Mouse (Mus musculus) liver, embryonic 15.5 days (tissue): Measurements from ENCODE around the gene Tfam. TPM values are rescaled to one million over a fixed set of nuclear protein-coding genes. Genes with fewer than 3 reads are reported as not detected.
A peak's percentile ranks its signal among the peaks of the same experiment; 100 is the strongest.

Source experiments
- ATAC-seq: fragments of 200-750 bp; cut with Nextera tagmentation; 2 replicates; pipeline ENCODE4 v1.8.0; 2017; ENCODE audit warnings: moderate number of reproducible peaks, mild to moderate bottlenecking, moderate library complexity; ENCODE audit not compliant: insufficient read depth
- H3K27ac ChIP-seq: fragments of 300-500 bp; sonication (generic); replicated peaks from 2 replicates; pipeline ENCODE4 v1.5.1; 2015; ENCODE audit warnings: mild to moderate bottlenecking, inconsistent platforms
- H3K27me3 ChIP-seq: fragments of 300-500 bp; sonication (generic); 2 replicates; pipeline ENCODE4 v1.6.1; 2015; ENCODE audit warnings: mild to moderate bottlenecking, inconsistent platforms
- H3K36me3 ChIP-seq: fragments of 300-500 bp; sonication (generic); replicated peaks from 2 replicates; pipeline ENCODE4 v1.6.1; 2015; ENCODE audit warnings: moderate library complexity, mild to moderate bottlenecking, inconsistent platforms
- H3K4me1 ChIP-seq: fragments of 300-500 bp; sonication (generic); replicated peaks from 2 replicates; pipeline ENCODE4 v1.6.1; 2015; ENCODE audit warnings: inconsistent platforms
- H3K4me2 ChIP-seq: fragments of 300-500 bp; sonication (generic); 2 replicates; pipeline ENCODE4 v1.6.1; 2015; ENCODE audit warnings: moderate library complexity, mild to moderate bottlenecking, inconsistent platforms
- H3K4me3 ChIP-seq: fragments of 300-500 bp; sonication (generic); replicated peaks from 2 replicates; pipeline ENCODE4 v1.5.1; 2015; ENCODE audit warnings: mild to moderate bottlenecking, inconsistent platforms
- H3K9ac ChIP-seq: fragments of 300-500 bp; sonication (generic); 2 replicates; pipeline ENCODE4 v1.6.1; 2015; ENCODE audit warnings: moderate library complexity, mild to moderate bottlenecking, inconsistent platforms
- H3K9me3 ChIP-seq: fragments of 300-500 bp; sonication (generic); replicated peaks from 2 replicates; pipeline ENCODE4 v1.6.1; 2016; ENCODE audit warnings: inconsistent platforms
- WGBS: fragments of 180-500 bp; shearing (Covaris S2); methylation state at CpG from one replicate; pipeline ENCODE4 v1.1.7; 2015; ENCODE audit warnings: mixed read lengths; ENCODE audit not compliant: insufficient replicate concordance; 5-methylcytosine and 5-hydroxymethylcytosine counted together
- polyA plus RNA-seq: library from polyadenylated mRNA; unstranded; fragments of >200 nt; fragmentation: Nextera tagmentation; extraction: Ambion mirVana; gene quantifications from 2 replicates; pipeline ENCODE4 v1.2.1, GENCODE M21; 2015

The Tfam gene
- polyA plus RNA-seq, 1 experiment from 2014 or later, result 34.8 TPM

DNA sequence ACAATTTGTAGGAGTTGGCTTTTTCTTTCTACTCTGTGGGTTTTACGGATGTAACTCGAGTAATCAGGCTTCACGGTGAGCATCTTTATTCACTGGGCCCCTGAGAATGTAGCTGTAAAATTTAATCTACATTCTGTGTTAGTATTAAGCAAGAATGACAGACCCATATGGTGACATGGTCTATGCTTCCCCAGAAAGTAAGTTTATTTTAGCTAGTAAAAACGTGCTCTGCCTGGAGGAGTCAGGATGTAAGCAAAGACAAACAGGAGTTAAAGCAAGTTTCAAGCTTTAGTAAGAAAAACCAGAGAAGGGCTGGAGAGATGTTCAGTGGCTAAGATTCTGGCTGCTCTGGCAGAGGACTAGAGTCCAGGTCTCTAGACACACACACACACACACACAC is 15.1 kb upstream of the Tfam start:
- Histone ChIP-seq H3K4me2 (no peak overlapping the region), H3K9me3 (no peaks in the 10 kb centered on the region), H3K4me3 (no peak overlapping the region), H3K36me3 (0 out of 2 replicates have a peak, but pooled peaks cover 4% of the 10 kb centered on the region), H3K4me1 (no peaks in the 10 kb centered on the region), H3K9ac (no peak overlapping the region), H3K27me3 (no peaks in the 10 kb centered on the region), H3K27ac (no peak overlapping the region)
- ATAC-seq, result no peak
- WGBS, result 67% methylated on average over 4 of the region's 4 CpGs

DNA sequence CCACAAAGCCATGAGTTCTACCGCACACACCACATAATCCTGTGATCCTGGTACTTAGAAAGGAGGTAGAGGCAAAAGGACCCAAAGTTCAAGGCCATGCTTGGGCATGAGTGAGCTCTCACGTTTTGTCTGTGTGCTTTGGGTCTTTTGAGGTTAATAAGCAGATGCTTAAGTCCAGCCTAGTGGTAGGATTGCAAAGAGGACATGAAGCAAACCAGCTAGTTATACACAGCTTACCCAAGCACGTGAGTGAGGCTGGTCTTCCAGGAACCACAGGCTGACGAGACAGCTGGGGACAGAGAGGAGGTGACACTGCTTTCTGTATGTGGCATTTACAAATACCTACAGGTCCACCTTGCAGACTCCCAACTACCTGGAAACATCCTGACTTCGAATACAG is 14.3 kb upstream of the Tfam start:
- 0 out of 2 replicates have a peak, but pooled peaks cover 3% of the 10 kb centered on the region for H3K36me3 ChIP-seq
- H3K4me1 ChIP-seq, result no peaks in the 10 kb centered on the region
- H3K9ac ChIP-seq, result no peak overlapping the region
- WGBS, result 53% methylated on average over 5 of the region's 5 CpGs
- H3K4me2 ChIP-seq, result no peak overlapping the region
- no peak for ATAC-seq
- no peaks in the 10 kb centered on the region for H3K27me3 ChIP-seq
- no peak overlapping the region for H3K4me3 ChIP-seq
- no peaks in the 10 kb centered on the region for H3K9me3 ChIP-seq
- H3K27ac ChIP-seq, result no peak overlapping the region

DNA sequence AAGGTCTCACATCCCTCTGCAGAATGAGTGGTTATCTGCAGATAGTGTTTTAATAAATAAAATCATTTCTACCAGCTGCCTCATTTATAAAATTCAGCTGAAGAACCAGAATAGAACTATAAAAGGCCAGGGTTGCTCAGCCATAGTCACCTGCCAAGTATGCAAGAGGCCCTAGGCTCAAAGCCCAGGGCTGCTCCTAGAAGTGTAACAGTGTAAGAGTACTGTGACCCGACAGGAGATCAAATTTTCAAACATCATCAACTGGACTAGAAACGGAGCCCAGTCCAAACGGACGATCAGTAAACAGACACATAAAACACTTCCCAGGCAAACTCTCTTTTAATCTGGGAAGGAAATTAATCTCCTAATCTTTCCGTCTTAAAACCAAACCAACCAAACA is 13.8 kb upstream of the Tfam start:
- Histone ChIP-seq H3K27ac (no peak overlapping the region), H3K4me1 (no peaks in the 10 kb centered on the region), H3K9ac (no peak overlapping the region), H3K4me2 (no peak overlapping the region), H3K4me3 (no peak overlapping the region), H3K36me3 (0 out of 2 replicates have a peak, but pooled peaks cover 3% of the 10 kb centered on the region), H3K9me3 (no peaks in the 10 kb centered on the region), H3K27me3 (no peaks in the 10 kb centered on the region)
- no peak for ATAC-seq
- 67% methylated on average over 5 of the region's 5 CpGs for WGBS

DNA sequence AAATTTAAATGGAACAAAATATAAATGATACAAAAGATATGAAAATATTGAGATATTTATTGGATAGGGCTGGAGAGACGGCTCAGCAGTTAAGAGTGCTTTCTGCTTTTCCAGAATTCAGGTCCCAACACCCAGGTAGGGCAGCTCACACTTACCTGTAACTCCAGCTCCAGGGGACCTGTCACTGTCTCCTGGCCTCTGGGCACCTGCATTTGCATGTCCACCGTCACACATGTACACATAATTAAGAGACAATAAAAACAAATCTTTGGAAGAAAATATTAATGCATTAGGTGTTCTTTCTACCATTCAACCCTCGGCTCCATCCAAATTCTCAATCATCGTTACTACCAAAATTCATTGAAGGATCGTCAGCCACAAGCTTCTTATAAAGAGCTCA is 13.2 kb upstream of the Tfam start:
- no peaks in the 10 kb centered on the region for H3K4me1 ChIP-seq
- H3K4me3 ChIP-seq, result no peak overlapping the region
- H3K27me3 ChIP-seq, result no peaks in the 10 kb centered on the region
- H3K36me3 ChIP-seq, result 0 out of 2 replicates have a peak, but pooled peaks cover 3% of the 10 kb centered on the region
- H3K4me2 ChIP-seq, result no peak overlapping the region
- WGBS, result 66% methylated on average over 5 of the region's 5 CpGs
- no peak for ATAC-seq
- no peak overlapping the region for H3K9ac ChIP-seq
- no peak overlapping the region for H3K27ac ChIP-seq
- H3K9me3 ChIP-seq, result no peaks in the 10 kb centered on the region

DNA sequence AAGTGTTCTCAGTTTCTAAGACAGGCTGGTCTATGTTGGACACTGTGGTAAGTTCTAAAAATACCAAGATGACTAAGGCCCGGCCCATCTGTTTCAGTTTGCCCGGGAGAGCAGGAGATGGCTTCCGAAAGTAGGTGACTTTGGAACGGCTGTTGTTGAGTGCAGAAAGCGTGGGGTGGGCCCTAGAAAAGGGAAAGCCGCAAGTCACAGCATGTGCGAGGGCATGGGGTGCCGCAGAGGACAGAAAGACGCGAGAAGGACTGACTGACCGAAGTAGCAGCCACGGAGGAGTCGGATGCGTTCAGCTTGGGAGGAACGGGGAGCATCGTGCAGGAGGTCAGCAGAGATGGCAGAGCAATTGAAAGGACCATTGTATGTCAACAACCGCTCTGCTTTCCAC is 12.4 kb upstream of the Tfam start:
- H3K27ac ChIP-seq, result no peak overlapping the region
- 0 out of 2 replicates have a peak, but pooled peaks cover 1% of the 10 kb centered on the region for H3K36me3 ChIP-seq
- WGBS, result 78% methylated on average over 17 of the region's 17 CpGs
- H3K27me3 ChIP-seq, result no peaks in the 10 kb centered on the region
- H3K4me1 ChIP-seq, result no peaks in the 10 kb centered on the region
- no peak overlapping the region for H3K4me2 ChIP-seq
- ATAC-seq, result no peak
- H3K9ac ChIP-seq, result no peak overlapping the region
- H3K9me3 ChIP-seq, result no peaks in the 10 kb centered on the region
- H3K4me3 ChIP-seq, result no peak overlapping the region

DNA sequence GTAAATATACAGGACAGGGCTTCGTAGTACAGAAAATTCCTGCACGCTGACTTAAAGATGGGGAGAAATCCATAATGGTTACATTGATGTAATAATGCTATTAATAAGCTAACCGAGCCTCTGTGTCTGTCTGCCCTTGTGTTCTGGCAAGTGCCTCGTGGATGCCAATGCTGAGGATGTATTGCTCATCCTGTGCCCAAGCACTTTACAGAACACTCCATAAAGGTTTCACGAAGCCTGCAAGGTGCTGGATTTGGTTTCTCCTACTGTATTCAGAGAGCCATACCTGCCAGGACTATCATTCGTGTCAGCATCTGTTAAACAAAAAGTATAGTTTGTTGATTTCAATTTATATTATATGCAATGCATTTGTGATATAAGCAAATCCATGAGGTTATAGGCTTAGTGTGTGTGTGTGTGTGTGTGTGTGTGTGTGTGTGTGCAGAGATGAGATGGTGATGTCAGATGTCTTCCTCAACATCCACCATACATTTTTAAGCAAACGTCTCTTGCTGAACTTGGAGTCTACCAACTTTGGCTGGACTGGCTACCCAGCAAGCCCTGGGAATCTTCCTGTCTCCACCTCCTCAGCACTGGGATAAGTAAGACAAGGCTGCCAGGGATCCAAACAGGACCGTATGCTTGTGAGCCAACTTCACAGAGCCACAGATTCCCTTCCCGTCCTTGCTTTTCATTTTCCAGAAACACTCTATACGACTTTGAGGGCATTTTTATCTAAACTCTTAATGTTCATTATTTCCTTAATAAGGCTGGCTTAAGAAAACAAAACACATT is 11.2 kb upstream of the Tfam start:
- 65% methylated on average over 10 of the region's 10 CpGs for WGBS
- Histone ChIP-seq H3K9me3 (no peaks in the 10 kb centered on the region), H3K36me3 (no peaks in the 10 kb centered on the region), H3K4me1 (no peaks in the 10 kb centered on the region), H3K9ac (no peak overlapping the region), H3K27ac (no peak overlapping the region), H3K27me3 (no peaks in the 10 kb centered on the region), H3K4me2 (no peak overlapping the region), H3K4me3 (no peak overlapping the region)
- no peak for ATAC-seq

DNA sequence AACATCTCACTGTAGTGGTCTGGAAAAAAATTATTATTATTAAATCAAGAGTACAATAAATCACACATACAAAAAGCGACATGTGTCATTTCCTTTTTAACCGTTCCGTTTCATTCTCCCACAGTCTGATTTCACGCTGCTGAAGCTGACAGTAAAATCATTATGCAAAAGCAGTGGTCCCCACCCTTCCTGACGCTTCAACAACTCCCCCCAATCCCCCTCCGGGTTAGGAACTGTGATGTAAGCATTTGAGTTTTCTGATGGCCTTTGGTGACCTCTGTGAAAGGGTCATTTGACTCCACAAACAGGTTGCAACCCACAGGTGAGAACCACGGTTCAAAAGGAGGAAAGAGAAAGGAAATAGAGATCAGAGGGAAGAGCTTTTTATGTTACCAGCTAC is 8.9 kb upstream of the Tfam start:
- no peaks in the 10 kb centered on the region for H3K36me3 ChIP-seq
- no peak overlapping the region for H3K27ac ChIP-seq
- H3K27me3 ChIP-seq, result no peaks in the 10 kb centered on the region
- no peaks in the 10 kb centered on the region for H3K4me1 ChIP-seq
- WGBS, result 18% methylated on average over 7 of the region's 7 CpGs
- H3K4me3 ChIP-seq, result no peak overlapping the region
- H3K9ac ChIP-seq, result no peak overlapping the region
- no peaks in the 10 kb centered on the region for H3K9me3 ChIP-seq
- ATAC-seq, result no peak
- no peak overlapping the region for H3K4me2 ChIP-seq

DNA sequence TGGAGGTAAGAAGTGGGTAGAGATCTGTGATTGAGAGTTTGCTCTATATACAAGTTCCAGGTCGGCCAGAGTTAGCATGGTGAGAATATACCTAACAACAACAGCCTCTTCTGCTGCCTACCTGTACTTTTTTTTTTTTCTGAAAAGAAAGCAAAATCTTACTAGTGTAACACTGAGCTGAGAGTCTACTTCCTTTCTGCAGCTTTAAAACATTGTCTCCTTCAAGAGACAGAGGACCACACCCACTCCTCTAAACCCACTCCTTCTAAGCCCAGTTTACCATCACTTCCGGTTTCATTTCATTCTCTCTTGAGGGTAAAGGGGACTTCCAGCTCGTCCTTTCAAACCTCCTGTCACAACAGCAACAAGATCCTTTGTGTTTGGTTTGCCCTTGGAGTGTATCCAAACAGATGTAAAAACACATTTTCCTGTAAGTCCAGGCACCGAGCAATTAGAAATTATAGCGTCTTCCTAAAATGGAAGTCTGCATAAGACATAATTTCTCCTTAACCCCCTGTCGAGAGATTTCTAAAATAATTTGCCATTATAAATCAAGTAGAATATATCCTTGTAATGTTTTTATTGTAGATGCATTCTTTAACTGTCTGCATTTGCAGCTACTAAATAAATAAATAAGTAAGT is 1.5 kb upstream of the Tfam start:
- Histone ChIP-seq H3K4me2 (peak overlapping the region; percentile 14), H3K9ac (no peak overlapping the region), H3K36me3 (peaks cover 9% of the 10 kb centered on the region), H3K4me3 (no peak overlapping the region), H3K27me3 (no peaks in the 10 kb centered on the region), H3K4me1 (peaks cover 28% of the 10 kb centered on the region), H3K9me3 (no peaks in the 10 kb centered on the region), H3K27ac (no peak overlapping the region)
- ATAC-seq, result no peak
- WGBS, result 37% methylated on average over 6 of the region's 6 CpGs

DNA sequence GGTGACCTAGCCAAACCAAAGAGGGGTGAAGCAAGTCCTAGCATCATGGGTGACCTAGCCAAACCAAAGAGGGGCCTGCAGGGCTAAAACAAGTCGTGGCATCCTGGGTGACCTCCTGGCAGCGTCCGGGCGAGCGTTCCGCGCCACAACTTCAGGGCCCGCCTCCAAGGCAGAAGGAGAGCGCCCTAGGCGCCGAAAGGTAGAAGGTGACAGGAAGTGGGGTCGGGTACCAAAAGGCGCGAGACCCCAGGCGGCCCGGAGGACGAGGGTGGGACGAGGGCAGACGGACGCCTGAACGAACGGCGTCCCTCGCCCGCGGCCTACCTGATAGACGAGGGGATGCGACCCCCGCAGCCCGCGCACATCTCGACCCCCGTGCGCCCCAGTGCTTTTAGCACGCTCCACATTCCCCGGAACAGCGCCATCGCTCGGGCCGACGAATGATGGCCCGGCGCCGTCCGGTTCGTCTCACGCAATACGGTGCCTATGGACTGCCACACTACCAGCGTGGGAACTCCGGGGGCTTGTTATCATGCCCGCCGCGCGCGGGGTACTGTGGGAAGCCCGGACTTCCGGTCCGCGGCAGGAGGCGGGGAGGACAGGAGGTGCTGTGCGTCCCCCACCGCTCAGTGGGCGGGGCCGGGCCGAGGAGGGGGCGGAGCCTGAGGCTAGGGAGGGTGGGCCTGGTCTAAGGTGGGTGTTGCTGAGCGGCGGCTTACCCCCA is 402 bp downstream of the Tfam start:
- peak overlapping the region; percentile 95 for H3K4me3 ChIP-seq
- H3K4me1 ChIP-seq, result peaks cover 28% of the 10 kb centered on the region
- peaks cover 26% of the 10 kb centered on the region for H3K36me3 ChIP-seq
- WGBS, result under 1% methylated on average over 68 of the region's 68 CpGs
- peak overlapping the region; percentile 80 for H3K27ac ChIP-seq
- H3K9ac ChIP-seq, result peak overlapping the region; percentile 85
- peak; percentile 95 for ATAC-seq
- H3K9me3 ChIP-seq, result no peaks in the 10 kb centered on the region
- H3K27me3 ChIP-seq, result no peaks in the 10 kb centered on the region
- H3K4me2 ChIP-seq, result peak overlapping the region; percentile 82

DNA sequence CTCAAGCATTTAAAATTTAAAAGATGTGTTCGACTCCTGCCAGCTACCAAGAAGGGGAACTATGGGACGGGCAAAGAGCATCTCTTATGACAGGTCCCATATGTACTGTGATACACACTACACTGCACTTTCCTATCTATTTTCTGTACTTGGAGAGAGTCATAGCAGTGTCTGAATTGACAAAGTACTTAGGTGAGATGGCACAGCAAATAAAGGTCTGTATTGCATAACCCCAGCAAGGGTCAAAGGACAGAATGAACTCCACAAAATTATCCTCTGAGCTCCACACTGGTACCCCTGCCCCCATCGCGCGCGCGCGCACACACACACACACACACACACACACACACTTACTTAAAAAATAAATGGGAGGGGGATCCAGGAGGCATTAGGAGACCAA is 4.0 kb downstream of the Tfam start:
- Histone ChIP-seq H3K9ac (no peak overlapping the region), H3K27me3 (no peaks in the 10 kb centered on the region), H3K4me2 (no peak overlapping the region), H3K36me3 (peaks cover 55% of the 10 kb centered on the region), H3K27ac (0 out of 2 replicates have a peak overlapping the region, but pooled peaks have one; percentile 16), H3K4me1 (peaks cover 22% of the 10 kb centered on the region), H3K4me3 (no peak overlapping the region), H3K9me3 (no peaks in the 10 kb centered on the region)
- 0 out of 2 replicates have a peak, but pooled peaks have one; percentile 14 for ATAC-seq
- 86% methylated on average over 8 of the region's 8 CpGs for WGBS

DNA sequence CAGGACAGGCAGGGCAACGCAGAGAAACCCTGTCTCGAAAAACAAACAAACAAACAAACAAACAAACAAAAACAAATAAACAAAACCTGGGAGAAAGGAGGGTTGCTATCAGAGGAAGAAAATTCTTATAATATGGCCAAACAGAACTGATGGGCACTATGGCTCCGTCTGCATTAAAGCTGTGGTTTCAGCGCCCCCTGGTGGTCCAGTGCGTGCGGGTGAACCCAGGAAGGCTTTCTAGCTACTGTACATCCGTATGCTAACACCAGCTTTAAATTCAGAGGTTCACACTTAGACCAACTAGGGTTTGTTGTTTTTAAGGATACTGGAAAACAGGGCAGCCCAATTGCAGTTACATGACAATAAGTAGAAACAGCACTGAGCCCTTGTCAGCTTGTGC is 12.2 kb downstream of the Tfam start:
- no peak for ATAC-seq
- no peak overlapping the region for H3K27ac ChIP-seq

More for the DNA sequence above, 12.2 kb downstream of the Tfam start:
- Histone ChIP-seq H3K4me1 (no peaks in the 10 kb centered on the region), H3K4me2 (no peak overlapping the region), H3K9me3 (no peaks in the 10 kb centered on the region), H3K9ac (no peak overlapping the region), H3K4me3 (no peak overlapping the region), H3K36me3 (peaks cover 79% of the 10 kb centered on the region), H3K27me3 (no peaks in the 10 kb centered on the region)
- 38% methylated on average over 7 of the region's 7 CpGs for WGBS
